Comparison of ENCODE assay signal across 15 mouse cellular contexts in the genomic region with DNA sequence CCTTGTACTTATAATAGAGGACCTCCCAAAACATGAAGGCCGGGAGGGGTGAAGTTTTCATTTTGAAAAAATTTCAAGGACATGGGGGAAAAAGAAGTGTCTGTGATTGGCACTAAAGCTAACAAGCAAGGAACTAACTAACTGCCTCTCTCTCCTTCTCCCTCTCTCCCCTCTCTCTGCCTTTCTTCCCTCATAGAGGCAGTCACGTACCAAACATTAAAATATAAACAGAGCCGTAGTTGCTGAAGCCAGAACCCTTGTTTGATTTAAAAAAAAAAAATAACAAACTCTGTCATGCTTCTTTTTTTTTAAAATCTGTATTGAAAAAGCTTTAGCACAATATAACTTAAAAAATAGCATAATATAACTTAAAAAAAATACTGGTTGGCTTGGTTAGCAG. TPM values are rescaled to one million over a fixed set of nuclear protein-coding genes. Genes with fewer than 3 reads are reported as not detected.
DNase-seq lines count a peak whose midpoint lies in the region; ATAC-seq lines count a peak whose summit lies in the region.
"Had no signal": no experiment of that assay in that cellular context is flagged by ENCODE, and none has a peak within 500 bp of the region (broad histone marks: within the 10 kb centered on the region; RNA-seq: fewer than 3 reads in every experiment).

No protein-coding gene starts in this region.

- no peak overlapping the region for H3K9ac ChIP-seq in kidney, embryonic 16.5 days (replicated peaks; ENCODE audit: low read length)
- no peak overlapping the region for H3K9ac ChIP-seq in embryonic facial prominence, embryonic 14.5 days (ENCODE audit: low read depth, low read length)
- peak overlapping the region; percentile 40 for H3K9ac ChIP-seq in hindbrain, embryonic 14.5 days
- H3K9ac ChIP-seq in limb, embryonic 12.5 days (replicated peaks): no peak overlapping the region
- H3K9ac ChIP-seq: limb, embryonic 15.5 days; midbrain, embryonic 12.5 days had no signal

- H3K4me2 ChIP-seq in kidney, embryonic 16.5 days (replicated peaks; ENCODE audit: low read depth, low read length): peak overlapping the region; percentile 52; the same call in 1 of the 2 replicates
- peak overlapping the region; percentile 43; the same call in 1 of the 2 replicates for H3K4me2 ChIP-seq in embryonic facial prominence, embryonic 14.5 days (ENCODE audit: low read depth, low read length)
- peak overlapping the region; percentile 47 for H3K4me2 ChIP-seq in hindbrain, embryonic 14.5 days (replicated peaks)
- peak overlapping the region; percentile 50; the same call in 1 of the 2 replicates for H3K4me2 ChIP-seq in limb, embryonic 12.5 days
- H3K4me2 ChIP-seq: midbrain, embryonic 12.5 days had no signal

- WGBS in kidney, embryonic 16.5 days: 45% methylated on average over 3 of the region's 3 CpGs
- WGBS in embryonic facial prominence, embryonic 14.5 days: 30% methylated on average over 3 of the region's 3 CpGs
- WGBS in hindbrain, embryonic 14.5 days: 40% methylated on average over 3 of the region's 3 CpGs
- WGBS in limb, embryonic 12.5 days: 37% methylated on average over 3 of the region's 3 CpGs

- peaks cover 33% of the 10 kb centered on the region for H3K4me1 ChIP-seq in kidney, embryonic 16.5 days (ENCODE audit: insufficient read depth, low read length)
- peaks cover 20% of the 10 kb centered on the region for H3K4me1 ChIP-seq in embryonic facial prominence, embryonic 14.5 days (ENCODE audit: control insufficient read depth, insufficient read depth, low read length)
- H3K4me1 ChIP-seq in hindbrain, embryonic 14.5 days (replicated peaks; ENCODE audit: control insufficient read depth, insufficient read depth, low read length): peaks cover 65% of the 10 kb centered on the region
- peaks cover 57% of the 10 kb centered on the region for H3K4me1 ChIP-seq in limb, embryonic 12.5 days (replicated peaks)

- DNase-seq in kidney, adult 9 months: no peak
- DNase-seq in embryonic facial prominence, embryonic 14.5 days (ENCODE audit: low spot score): no peak
- DNase-seq in hindbrain, embryonic 14.5 days (ENCODE audit: low spot score): no peak
- no peak for DNase-seq in adrenal gland, postnatal 25 days
- DNase-seq in right cerebral cortex, postnatal 14 days: no peak
- DNase-seq in urinary bladder, postnatal 4 days (ENCODE audit: low spot score in 2 of 2): no peak
- DNase-seq: adrenal gland, adult 8-10 months; cerebellum, adult 8-10 months; right cerebral cortex, adult 18-20 months; thymus, adult 2 months had no signal

- no peaks in the 10 kb centered on the region for H3K9me3 ChIP-seq in kidney, embryonic 16.5 days (ENCODE audit: low read length)
- no peaks in the 10 kb centered on the region for H3K9me3 ChIP-seq in embryonic facial prominence, embryonic 14.5 days (ENCODE audit: control insufficient read depth, low read length)
- no peaks in the 10 kb centered on the region for H3K9me3 ChIP-seq in hindbrain, embryonic 14.5 days (ENCODE audit: control insufficient read depth, low read length)
- no peaks in the 10 kb centered on the region for H3K9me3 ChIP-seq in limb, embryonic 12.5 days
- H3K9me3 ChIP-seq: limb, embryonic 15.5 days; midbrain, embryonic 12.5 days had no signal

- no peak overlapping the region for H3K27ac ChIP-seq in kidney, embryonic 16.5 days (ENCODE audit: low read length)
- H3K27ac ChIP-seq in embryonic facial prominence, embryonic 14.5 days (replicated peaks; ENCODE audit: low read depth, low read length): 0 out of 2 replicates have a peak overlapping the region, but pooled peaks have one; percentile 21
- H3K27ac ChIP-seq in hindbrain, embryonic 14.5 days: peak overlapping the region; percentile 67
- peak overlapping the region; percentile 53; the same call in 1 of the 2 replicates for H3K27ac ChIP-seq in limb, embryonic 12.5 days

- ATAC-seq in kidney, embryonic 16.5 days (ENCODE audit: low FRiP score, low TSS enrichment): no peak
- ATAC-seq in embryonic facial prominence, embryonic 14.5 days (ENCODE audit: low read depth): no peak
- ATAC-seq in hindbrain, embryonic 14.5 days (ENCODE audit: low FRiP score): no peak
- ATAC-seq in limb, embryonic 12.5 days (ENCODE audit: insufficient number of reproducible peaks, insufficient read depth, low FRiP score, low TSS enrichment, low read depth): no peak

- H3K36me3 ChIP-seq in kidney, embryonic 16.5 days (ENCODE audit: insufficient read depth, low read length): no peaks in the 10 kb centered on the region
- H3K36me3 ChIP-seq in embryonic facial prominence, embryonic 14.5 days (ENCODE audit: control insufficient read depth, insufficient read depth, low read length): no peaks in the 10 kb centered on the region
- peaks cover 4% of the 10 kb centered on the region; the same call in 1 of the 2 replicates for H3K36me3 ChIP-seq in hindbrain, embryonic 14.5 days (replicated peaks; ENCODE audit: control insufficient read depth, insufficient read depth)
- no peaks in the 10 kb centered on the region for H3K36me3 ChIP-seq in limb, embryonic 12.5 days
- H3K36me3 ChIP-seq: G1E; limb, embryonic 15.5 days; midbrain, embryonic 12.5 days had no signal

- H3K27me3 ChIP-seq in kidney, embryonic 16.5 days (ENCODE audit: insufficient read depth, low read length): peaks cover 10% of the 10 kb centered on the region; the same call in 1 of the 2 replicates
- H3K27me3 ChIP-seq in embryonic facial prominence, embryonic 14.5 days (replicated peaks; ENCODE audit: control insufficient read depth, insufficient read depth, low read length): no peaks in the 10 kb centered on the region
- no peaks in the 10 kb centered on the region for H3K27me3 ChIP-seq in hindbrain, embryonic 14.5 days (ENCODE audit: control insufficient read depth, insufficient read depth, low read length)
- no peaks in the 10 kb centered on the region for H3K27me3 ChIP-seq in limb, embryonic 12.5 days
- H3K27me3 ChIP-seq: limb, embryonic 15.5 days had no signal

- no peak overlapping the region for H3K4me3 ChIP-seq in kidney, embryonic 16.5 days (ENCODE audit: low read length)
- no peak overlapping the region for H3K4me3 ChIP-seq in embryonic facial prominence, embryonic 14.5 days (ENCODE audit: low read depth, low read length)
- H3K4me3 ChIP-seq in hindbrain, embryonic 14.5 days (replicated peaks; ENCODE audit: low read length): peak overlapping the region; percentile 4; the same call in 1 of the 2 replicates
- H3K4me3 ChIP-seq in limb, embryonic 12.5 days (replicated peaks): no peak overlapping the region
- H3K4me3 ChIP-seq: midbrain, embryonic 12.5 days had no signal

RNA-seq across cellular contexts. Expression of a gene that starts 10.9 kb away (rescaled TPM):
- polyA plus RNA-seq in kidney, embryonic 16.5 days (2015; fragmentation: Nextera tagmentation; extraction: Ambion mirVana): 11.7 and 17.6 TPM in 2 replicates
- polyA plus RNA-seq in embryonic facial prominence, embryonic 14.5 days (2014; fragmentation: Nextera tagmentation; extraction: Ambion mirVana): 9.3 and 12.0 TPM in 2 replicates
- polyA plus RNA-seq in hindbrain, embryonic 14.5 days (2014; fragmentation: Nextera tagmentation; extraction: Ambion mirVana): 38.2 and 55.9 TPM in 2 replicates
- polyA plus RNA-seq in limb, embryonic 12.5 days (2016; fragmentation: Nextera tagmentation; extraction: Ambion mirVana): 10.4 and 10.8 TPM in 2 replicates
- total RNA-seq in adrenal gland, postnatal 25 days (2021): 4.2 and 4.7 TPM in 2 replicates
- total RNA-seq: G1E had no signal
- polyA plus RNA-seq: G1E had no signal
